ENCODE assay signal across 18 mouse cellular contexts in genomic region chr4:156124077-156124476, GRCm38 (mm10). TPM values are rescaled to one million over a fixed set of nuclear protein-coding genes. Genes with fewer than 3 reads are reported as not detected.
DNase-seq lines count a peak whose midpoint lies in the region; ATAC-seq lines count a peak whose summit lies in the region.
"Had no signal": no experiment of that assay in that cellular context is flagged by ENCODE, and none has a peak within 500 bp of the region (broad histone marks: within the 10 kb centered on the region; RNA-seq: fewer than 3 reads in every experiment).

No protein-coding gene starts in this region.

- H3K9ac ChIP-seq in kidney, embryonic 15.5 days = no peak overlapping the region
- H3K9ac ChIP-seq: embryonic facial prominence, embryonic 13.5 days; forebrain, embryonic 12.5 days; heart, embryonic 12.5 days had no signal

- peaks cover 82% of the 10 kb centered on the region for H3K36me3 ChIP-seq in kidney, embryonic 15.5 days

- 96% methylated on average over 7 of the region's 7 CpGs for WGBS in kidney, embryonic 15.5 days

- H3K4me2 ChIP-seq in kidney, embryonic 15.5 days = no peak overlapping the region
- H3K4me2 ChIP-seq: embryonic facial prominence, embryonic 13.5 days; forebrain, embryonic 12.5 days; heart, embryonic 12.5 days had no signal

- H3K27ac ChIP-seq in kidney, embryonic 15.5 days = no peak overlapping the region
- H3K27ac ChIP-seq: embryonic facial prominence, embryonic 13.5 days; forebrain, embryonic 12.5 days; heart, adult 2 months; hindbrain, embryonic 10.5 days had no signal

- no peaks in the 10 kb centered on the region for H3K4me1 ChIP-seq in kidney, embryonic 15.5 days
- H3K4me1 ChIP-seq: embryonic facial prominence, embryonic 13.5 days; forebrain, embryonic 12.5 days; heart, embryonic 12.5 days; hindbrain, embryonic 10.5 days had no signal

- DNase-seq in kidney, adult 11 months = peak; percentile 36
- DNase-seq in kidney, postnatal 10 days = no peak
- peak; percentile 47 for DNase-seq in kidney, adult 9 months
- peak; percentile 61 for DNase-seq in adipocyte (ENCODE audit: low spot score)
- DNase-seq in kidney, postnatal 36 days = peak; percentile 43 to 45
- no peak for DNase-seq in embryo, embryonic 10 days (ENCODE audit: low spot score)
- DNase-seq: adrenal gland, postnatal 14 days; cerebellum, adult 11-12 months; cerebellum, adult 9-10 months; cerebellum, postnatal 25 days; gastrocnemius, postnatal 14 days; heart, adult 2 months had no signal

- H3K4me3 ChIP-seq in kidney, embryonic 15.5 days (replicated peaks) = no peak overlapping the region
- H3K4me3 ChIP-seq: embryonic facial prominence, embryonic 13.5 days; forebrain, embryonic 12.5 days; heart, adult 2 months; heart, embryonic 12.5 days; hindbrain, embryonic 10.5 days had no signal

- H3K27me3 ChIP-seq in kidney, embryonic 15.5 days = no peaks in the 10 kb centered on the region
- H3K27me3 ChIP-seq: embryonic facial prominence, embryonic 13.5 days; forebrain, embryonic 12.5 days; heart, embryonic 12.5 days had no signal

- no peaks in the 10 kb centered on the region for H3K9me3 ChIP-seq in kidney, embryonic 15.5 days (replicated peaks)
- H3K9me3 ChIP-seq: embryonic facial prominence, embryonic 13.5 days; forebrain, embryonic 12.5 days; heart, embryonic 12.5 days; hindbrain, embryonic 10.5 days had no signal

- ATAC-seq in kidney, embryonic 15.5 days (replicated peaks; ENCODE audit: low FRiP score) = no peak
- ATAC-seq: forebrain, embryonic 16.5 days had no signal

RNA-seq across cellular contexts. Expression of gene Rnf223, which starts 6.2 kb away (rescaled TPM):
- 0.14 and 0.34 TPM in 2 replicates for polyA plus RNA-seq in kidney, embryonic 15.5 days (2015; fragmentation: Nextera tagmentation; extraction: Ambion mirVana)

RNA-seq across cellular contexts. Expression of gene 9430015G10Rik, which starts 14.3 kb away (rescaled TPM):
- 39.4 and 42.8 TPM in 2 replicates for polyA plus RNA-seq in kidney, embryonic 15.5 days (2015; fragmentation: Nextera tagmentation; extraction: Ambion mirVana)

Comparison
In these comparisons a context has a peak if more than half of its experiments do, and no peak if none do; other contexts are left out.
1. DNase-seq: peak in kidney, adult 11 months (single experiment), kidney, adult 9 months (single experiment), adipocyte (single experiment) and kidney, postnatal 36 days (2 of 2); none in kidney, postnatal 10 days (single experiment) and embryo, embryonic 10 days (single experiment).